Mouse (Mus musculus) MEL (cell line): Measurements from ENCODE around the gene Cd247.

Source experiments
- CTCF ChIP-seq, 3 experiments: IDR thresholded peaks in 2 of 3; conservative IDR thresholded peaks in 1 of 3; 2 replicates each; pipeline ENCODE4 v1.5.1; 2011 to 2012; ENCODE audit warnings: low read length in 3 of 3, low read depth in 2 of 3, mild to moderate bottlenecking in 2 of 3, improper control_type of control experiment in 1 of 3, inconsistent platforms in 1 of 3, mixed read lengths in 1 of 3, moderate library complexity in 1 of 3; ENCODE audit not compliant: control insufficient read depth in 1 of 3, insufficient read depth in 1 of 3, poor library complexity in 1 of 3, severe bottlenecking in 1 of 3
- JUND ChIP-seq: IDR thresholded peaks from 2 replicates; pipeline ENCODE4 v1.6.1; 2011; ENCODE audit warnings: low read depth, mild to moderate bottlenecking, improper control_type of control experiment, low read length

GRCm38 (mm10) chr1:165833910-165834632 is 45.6 kb downstream of the Cd247 start:
- no peak for TF ChIP-seq CTCF (IDR thresholded peaks at IDR 0.05 in 2 of 3, conservative IDR thresholded peaks at IDR 0.05 in 1 of 3; ENCODE audit: control insufficient read depth in 1 of 3, insufficient read depth in 1 of 3, low read depth in 2 of 3, low read length in 3 of 3, poor library complexity in 1 of 3, severe bottlenecking in 1 of 3)
- TF ChIP-seq JUND: no peak
